8 mouse cellular contexts compared by ENCODE assay signal in genomic region chr11:80183054-80183704, GRCm38 (mm10). TPM values are rescaled to one million over a fixed set of nuclear protein-coding genes. Genes with fewer than 3 reads are reported as not detected.
DNase-seq lines count a peak whose midpoint lies in the region; ATAC-seq and TF ChIP-seq lines count a peak whose summit lies in the region.
"Not testable (repeated sequence)": the region's sequence is repeated elsewhere in the genome, so short reads cannot be mapped to it uniquely, and the experiment has no call there.

No protein-coding gene starts in this region.

- peak overlapping the region; percentile 68 for H3K9ac ChIP-seq in forebrain, embryonic 14.5 days (ENCODE audit: low read length)
- peak overlapping the region; percentile 99 for H3K9ac ChIP-seq in heart, embryonic 16.5 days (ENCODE audit: low read length)
- peak overlapping the region; percentile 80 for H3K9ac ChIP-seq in intestine, postnatal 0 days (ENCODE audit: low read depth, low read length)
- H3K9ac ChIP-seq in liver, embryonic 12.5 days = peak overlapping the region; percentile 88

- not testable (repeated sequence) for H3K27ac ChIP-seq in cerebellum, adult 2 months (ENCODE audit: insufficient read depth, low read length); forebrain, embryonic 14.5 days (ENCODE audit: low read depth, low read length); olfactory bulb, adult 2 months (ENCODE audit: insufficient read depth, low read depth, low read length)
- H3K27ac ChIP-seq in heart, embryonic 16.5 days (ENCODE audit: low read length) = peak overlapping the region; percentile 96
- peak overlapping the region; percentile 92; the same call in 1 of the 2 replicates for H3K27ac ChIP-seq in intestine, postnatal 0 days (ENCODE audit: low read depth, low read length)
- 0 out of 2 replicates have a peak overlapping the region, but pooled peaks have one; percentile 45 for H3K27ac ChIP-seq in liver, embryonic 12.5 days
- H3K27ac ChIP-seq in midbrain, embryonic 10.5 days (replicated peaks) = peak overlapping the region; percentile 84

- WGBS in cerebellum, adult 2 months = 37% methylated on average over 12 of the region's 12 CpGs
- 47% methylated on average over 12 of the region's 12 CpGs for WGBS in forebrain, embryonic 14.5 days
- WGBS in heart, embryonic 16.5 days = 40% methylated on average over 12 of the region's 12 CpGs
- 41% methylated on average over 12 of the region's 12 CpGs for WGBS in intestine, postnatal 0 days
- WGBS in liver, embryonic 12.5 days (ENCODE audit: insufficient replicate concordance) = 35% methylated on average over 12 of the region's 12 CpGs
- WGBS in midbrain, embryonic 10.5 days = 46% methylated on average over 12 of the region's 12 CpGs
- WGBS in olfactory bulb, adult 2 months = 46% methylated on average over 12 of the region's 12 CpGs

- ATAC-seq in forebrain, embryonic 14.5 days = peak; percentile 23; the same call in 1 of the 2 replicates
- peak; percentile 65 for ATAC-seq in heart, embryonic 16.5 days (replicated peaks; ENCODE audit: extremely low read depth, insufficient read depth, low FRiP score)
- ATAC-seq in intestine, postnatal 0 days = peak; percentile 61
- peak; percentile 75 for ATAC-seq in liver, embryonic 12.5 days

- H3K36me3 ChIP-seq in forebrain, embryonic 14.5 days (ENCODE audit: control insufficient read depth, insufficient read depth, low read length); heart, embryonic 16.5 days (ENCODE audit: control insufficient read depth, insufficient read depth); intestine, postnatal 0 days (ENCODE audit: control insufficient read depth, insufficient read depth); liver, embryonic 12.5 days; midbrain, embryonic 10.5 days: not testable (repeated sequence)

- DNase-seq in A20 (ENCODE audit: low read depth, low spot score) = peak; percentile 21
- DNase-seq in cerebellum, adult 2 months; forebrain, embryonic 14.5 days (ENCODE audit: low spot score); midbrain, embryonic 10.5 days (ENCODE audit: low spot score): not testable (repeated sequence)

- H3K4me1 ChIP-seq in cerebellum, adult 2 months (ENCODE audit: control insufficient read depth, insufficient read depth, low read length); forebrain, embryonic 14.5 days (ENCODE audit: control insufficient read depth, insufficient read depth, low read length); heart, embryonic 16.5 days (ENCODE audit: control insufficient read depth, insufficient read depth, low read length); intestine, postnatal 0 days (replicated peaks; ENCODE audit: control insufficient read depth, insufficient read depth, low read length); midbrain, embryonic 10.5 days; olfactory bulb, adult 2 months (ENCODE audit: control insufficient read depth, insufficient read depth, low read length): not testable (repeated sequence)
- peaks cover 15% of the 10 kb centered on the region for H3K4me1 ChIP-seq in liver, embryonic 12.5 days

- H3K9me3 ChIP-seq in forebrain, embryonic 14.5 days (replicated peaks; ENCODE audit: control insufficient read depth, low read length); heart, embryonic 16.5 days (replicated peaks; ENCODE audit: control insufficient read depth, low read length); intestine, postnatal 0 days (ENCODE audit: control insufficient read depth); liver, embryonic 12.5 days (replicated peaks); midbrain, embryonic 10.5 days (replicated peaks): not testable (repeated sequence)

- not testable (repeated sequence) for TF ChIP-seq POLR2A in cerebellum, adult 2 months (IDR thresholded peaks at IDR 0.05; ENCODE audit: borderline replicate concordance, insufficient read depth, low read length); olfactory bulb, adult 2 months (IDR thresholded peaks at IDR 0.05; ENCODE audit: insufficient read depth, low read depth, low read length)

- H3K27me3 ChIP-seq in cerebellum, adult 2 months (ENCODE audit: control insufficient read depth, insufficient read depth, low read length); forebrain, embryonic 14.5 days (replicated peaks; ENCODE audit: control insufficient read depth, insufficient read depth, low read length); heart, embryonic 16.5 days (ENCODE audit: control insufficient read depth, insufficient read depth, low read length); intestine, postnatal 0 days (replicated peaks; ENCODE audit: control insufficient read depth, insufficient read depth, low read length); liver, embryonic 12.5 days (replicated peaks); midbrain, embryonic 10.5 days (ENCODE audit: low read depth, poor library complexity, severe bottlenecking): not testable (repeated sequence)

- H3K4me3 ChIP-seq in cerebellum, adult 2 months (replicated peaks; ENCODE audit: insufficient read depth, low read depth, low read length) = peak overlapping the region; percentile 75
- H3K4me3 ChIP-seq in forebrain, embryonic 14.5 days (ENCODE audit: low read depth, low read length) = peak overlapping the region; percentile 47
- peak overlapping the region; percentile 96 for H3K4me3 ChIP-seq in heart, embryonic 16.5 days (ENCODE audit: low read length)
- H3K4me3 ChIP-seq in intestine, postnatal 0 days (ENCODE audit: low read depth, low read length) = peak overlapping the region; percentile 88
- H3K4me3 ChIP-seq in liver, embryonic 12.5 days = peak overlapping the region; percentile 83
- peak overlapping the region; percentile 61 for H3K4me3 ChIP-seq in midbrain, embryonic 10.5 days
- H3K4me3 ChIP-seq in olfactory bulb, adult 2 months (ENCODE audit: insufficient read depth, low read depth, low read length) = peak overlapping the region; percentile 62

- peak overlapping the region; percentile 63 for H3K4me2 ChIP-seq in forebrain, embryonic 14.5 days (ENCODE audit: low read length)
- H3K4me2 ChIP-seq in heart, embryonic 16.5 days (ENCODE audit: low read depth, low read length) = peak overlapping the region; percentile 68
- peak overlapping the region; percentile 79 for H3K4me2 ChIP-seq in intestine, postnatal 0 days (replicated peaks; ENCODE audit: low read depth)
- peak overlapping the region; percentile 93 for H3K4me2 ChIP-seq in liver, embryonic 12.5 days

- TF ChIP-seq CTCF in cerebellum, adult 2 months (IDR thresholded peaks at IDR 0.05; ENCODE audit: borderline replicate concordance, insufficient read depth, low read depth, low read length); olfactory bulb, adult 2 months (IDR thresholded peaks at IDR 0.05; ENCODE audit: insufficient read depth, low read depth, low read length): not testable (repeated sequence)
- peak; percentile 62 for TF ChIP-seq CTCF in intestine, postnatal 0 days (IDR thresholded peaks at IDR 0.05; ENCODE audit: low read depth)

RNA-seq across cellular contexts. Expression of gene Rnf135, which starts 0.5 kb away (rescaled TPM):
- polyA plus RNA-seq in cerebellum, adult 2 months (2012; rRNA removed) = 5.6 and 6.1 TPM in 2 replicates
- 2.4 and 2.6 TPM in 2 replicates for polyA plus RNA-seq in forebrain, embryonic 14.5 days (2014; fragmentation: Nextera tagmentation; extraction: Ambion mirVana)
- 12.5 and 14.5 TPM in 2 replicates for polyA plus RNA-seq in heart, embryonic 16.5 days (2015; fragmentation: Nextera tagmentation; extraction: Ambion mirVana)
- 8.9 and 9.1 TPM in 2 replicates for polyA plus RNA-seq in intestine, postnatal 0 days (2015; fragmentation: Nextera tagmentation; extraction: Ambion mirVana)
- 4.2 and 5.0 TPM in 2 replicates for polyA plus RNA-seq in liver, embryonic 12.5 days (2016; fragmentation: Nextera tagmentation; extraction: Ambion mirVana)
- 3.8 and 5.0 TPM in 2 replicates for polyA plus RNA-seq in midbrain, embryonic 10.5 days (2016; fragmentation: Nextera tagmentation; extraction: Ambion mirVana)
- not detected in 2 replicates for polyA plus RNA-seq in olfactory bulb, adult 2 months (2012; ENCODE audit: insufficient read depth, insufficient read length, low replicate concordance, missing spikeins)

RNA-seq across cellular contexts. Expression of gene Rhot1, which starts 25.6 kb away (rescaled TPM):
- 59.2 and 60.6 TPM in 2 replicates for polyA plus RNA-seq in cerebellum, adult 2 months (2012; rRNA removed)
- polyA plus RNA-seq in forebrain, embryonic 14.5 days (2014; fragmentation: Nextera tagmentation; extraction: Ambion mirVana) = 68.8 and 78.1 TPM in 2 replicates
- 63.6 and 69.9 TPM in 2 replicates for polyA plus RNA-seq in heart, embryonic 16.5 days (2015; fragmentation: Nextera tagmentation; extraction: Ambion mirVana)
- polyA plus RNA-seq in intestine, postnatal 0 days (2015; fragmentation: Nextera tagmentation; extraction: Ambion mirVana) = 20.7 and 21.3 TPM in 2 replicates
- 36.7 and 36.9 TPM in 2 replicates for polyA plus RNA-seq in liver, embryonic 12.5 days (2016; fragmentation: Nextera tagmentation; extraction: Ambion mirVana)
- polyA plus RNA-seq in midbrain, embryonic 10.5 days (2016; fragmentation: Nextera tagmentation; extraction: Ambion mirVana) = 56.2 and 56.9 TPM in 2 replicates
- polyA plus RNA-seq in olfactory bulb, adult 2 months (2012; ENCODE audit: insufficient read depth, insufficient read length, low replicate concordance, missing spikeins) = not detected in 2 replicates

RNA-seq across cellular contexts. Expression of gene Adap2, which starts 29.3 kb away (rescaled TPM):
- polyA plus RNA-seq in cerebellum, adult 2 months (2012; rRNA removed) = 3.7 and 4.1 TPM in 2 replicates
- polyA plus RNA-seq in forebrain, embryonic 14.5 days (2014; fragmentation: Nextera tagmentation; extraction: Ambion mirVana) = 2.0 TPM in 2 replicates
- 1.7 and 1.8 TPM in 2 replicates for polyA plus RNA-seq in heart, embryonic 16.5 days (2015; fragmentation: Nextera tagmentation; extraction: Ambion mirVana)
- polyA plus RNA-seq in intestine, postnatal 0 days (2015; fragmentation: Nextera tagmentation; extraction: Ambion mirVana) = 11.7 and 11.9 TPM in 2 replicates
- 2.7 and 2.8 TPM in 2 replicates for polyA plus RNA-seq in liver, embryonic 12.5 days (2016; fragmentation: Nextera tagmentation; extraction: Ambion mirVana)
- 0.77 and 1.9 TPM in 2 replicates for polyA plus RNA-seq in midbrain, embryonic 10.5 days (2016; fragmentation: Nextera tagmentation; extraction: Ambion mirVana)
- polyA plus RNA-seq in olfactory bulb, adult 2 months (2012; ENCODE audit: insufficient read depth, insufficient read length, low replicate concordance, missing spikeins) = not detected in 2 replicates

RNA-seq across cellular contexts. Expression of gene Tefm, which starts 41.2 kb away (rescaled TPM):
- 8.1 and 9.8 TPM in 2 replicates for polyA plus RNA-seq in cerebellum, adult 2 months (2012; rRNA removed)
- 24.3 and 24.9 TPM in 2 replicates for polyA plus RNA-seq in forebrain, embryonic 14.5 days (2014; fragmentation: Nextera tagmentation; extraction: Ambion mirVana)
- 31.9 and 35.5 TPM in 2 replicates for polyA plus RNA-seq in heart, embryonic 16.5 days (2015; fragmentation: Nextera tagmentation; extraction: Ambion mirVana)
- 15.0 and 16.3 TPM in 2 replicates for polyA plus RNA-seq in intestine, postnatal 0 days (2015; fragmentation: Nextera tagmentation; extraction: Ambion mirVana)
- polyA plus RNA-seq in liver, embryonic 12.5 days (2016; fragmentation: Nextera tagmentation; extraction: Ambion mirVana) = 18.2 and 22.4 TPM in 2 replicates
- polyA plus RNA-seq in midbrain, embryonic 10.5 days (2016; fragmentation: Nextera tagmentation; extraction: Ambion mirVana) = 39.8 and 40.7 TPM in 2 replicates
- polyA plus RNA-seq in olfactory bulb, adult 2 months (2012; ENCODE audit: insufficient read depth, insufficient read length, low replicate concordance, missing spikeins) = not detected in 2 replicates

Comparison
In these comparisons a context has a peak if more than half of its experiments do, and no peak if none do; other contexts are left out.
1. ATAC-seq: peak in every context shown above with its lines; median percentile 75 in liver, embryonic 12.5 days; 65 in heart, embryonic 16.5 days; 61 in intestine, postnatal 0 days; 23 in forebrain, embryonic 14.5 days.